Mouse (Mus musculus): ENCODE data around the gene 4933427I04Rik. TPM values are rescaled to one million over a fixed set of nuclear protein-coding genes. Genes with fewer than 3 reads are reported as not detected.

Gene 4933427I04Rik
- total and polyA plus RNA-seq, 3 experiments: not detected

DNA sequence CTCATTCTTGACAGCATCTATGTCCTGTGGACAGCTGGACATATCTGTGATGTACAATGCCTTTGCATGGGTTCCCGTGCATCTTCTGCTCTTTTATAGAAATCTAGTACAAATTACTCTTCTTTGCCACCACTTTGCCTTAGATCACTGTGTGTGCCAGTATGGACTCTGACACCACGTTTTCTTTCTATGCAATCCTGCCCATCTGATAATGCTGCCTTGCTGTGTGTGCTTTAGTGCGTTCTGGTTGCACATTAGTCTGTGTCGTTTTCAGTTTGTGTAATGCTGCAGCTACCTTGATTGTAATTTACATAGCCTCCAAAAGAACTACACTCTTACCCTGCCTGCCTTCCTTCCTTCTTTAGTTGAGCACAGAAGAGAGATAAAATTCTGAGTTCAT, 52.0 kb downstream of the 4933427I04Rik start:
- H3K4me1 ChIP-seq (ENCODE audit: control insufficient read depth in 1 of 2, insufficient read depth in 2 of 2): peaks cover 5 to 24% of the 10 kb centered on the region in 2 experiments; a peak in 3 of 4 replicates

DNA sequence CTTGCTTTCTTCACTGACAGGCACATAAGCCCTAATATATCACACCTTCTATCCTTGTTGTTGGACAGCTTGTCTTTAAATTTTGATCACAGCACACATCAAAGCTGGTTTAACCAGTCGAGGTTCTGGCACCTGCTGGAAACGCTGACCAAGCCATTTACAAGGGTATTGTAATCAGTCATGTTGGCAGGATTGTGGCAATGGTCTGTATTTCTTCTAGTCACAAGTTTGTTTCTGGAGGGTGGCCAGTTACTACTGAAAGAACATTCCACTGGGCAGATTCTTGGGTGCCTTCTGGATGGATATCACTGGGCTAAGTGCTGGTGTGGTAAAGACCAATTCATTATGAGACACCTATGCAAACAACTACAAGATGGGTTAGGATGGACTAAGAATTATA, 53.0 kb downstream of the 4933427I04Rik start:
- in situ Hi-C loops (cut with MboI; ENCODE audit: low pct_ligation_motif_present, low pct_unique_long_range_greater_than_20kb, low sequenced_read_pairs) (no loop called here), dilution Hi-C loops (cut with MboI; ENCODE audit: extremely low pct_ligation_motif_present, extremely low pct_unique_long_range_greater_than_20kb, low sequenced_read_pairs) (no loop called here)
- Histone ChIP-seq H3K4me3 (replicated peaks in 1 of 3; ENCODE audit: low read depth in 2 of 3, low read length in 2 of 3, poor library complexity in 1 of 3) (no peak overlapping the region), H3K27me3 (replicated peaks) (no peaks in the 10 kb centered on the region), H3K27ac (ENCODE audit: insufficient read depth, low read depth) (no peak overlapping the region), H3K36me3 (replicated peaks in 1 of 2; ENCODE audit: control insufficient read depth in 1 of 2, insufficient read depth in 1 of 2, low read length in 1 of 2) (peaks cover 22 to 59% of the 10 kb centered on the region in 2 experiments), H3K9ac (ENCODE audit: insufficient read depth, low read depth) (no peak overlapping the region), H3K4me2 (ENCODE audit: insufficient read depth, low read depth, poor library complexity, severe bottlenecking) (no peak overlapping the region), H3K9me3 (replicated peaks; ENCODE audit: low read length) (no peaks in the 10 kb centered on the region), H3K79me2 (replicated peaks; ENCODE audit: control insufficient read depth, extremely low read depth, insufficient read depth, poor library complexity, severe bottlenecking) (peaks cover 34% of the 10 kb centered on the region), H3K4me1 (ENCODE audit: control insufficient read depth in 1 of 2, insufficient read depth in 2 of 2) (peaks cover 5 to 18% of the 10 kb centered on the region in 2 experiments; a peak in 2 of 4 replicates)
- no peak for DNase-seq (ENCODE audit: extremely low read depth)
- no peak for TF ChIP-seq MAX (IDR thresholded peaks at IDR 0.05; ENCODE audit: low read length)
- TF ChIP-seq MAFK (IDR thresholded peaks at IDR 0.05; ENCODE audit: insufficient replicate concordance, low read length): peak; percentile 4; the same call in 1 of the 2 replicates

More for the DNA sequence above, 52.0 kb downstream of the 4933427I04Rik start:
- peaks cover 32% of the 10 kb centered on the region for H3K79me2 ChIP-seq (replicated peaks; ENCODE audit: control insufficient read depth, extremely low read depth, insufficient read depth, poor library complexity, severe bottlenecking)
- no peaks in the 10 kb centered on the region for H3K9me3 ChIP-seq (replicated peaks; ENCODE audit: low read length)
- H3K36me3 ChIP-seq (replicated peaks in 1 of 2; ENCODE audit: control insufficient read depth in 1 of 2, insufficient read depth in 1 of 2, low read length in 1 of 2): peaks cover 22 to 64% of the 10 kb centered on the region in 2 experiments
- H3K27me3 ChIP-seq (replicated peaks): no peaks in the 10 kb centered on the region
- dilution Hi-C loops (cut with MboI; ENCODE audit: extremely low pct_ligation_motif_present, extremely low pct_unique_long_range_greater_than_20kb, low sequenced_read_pairs) (no loop called here), in situ Hi-C loops (cut with MboI; ENCODE audit: low pct_ligation_motif_present, low pct_unique_long_range_greater_than_20kb, low sequenced_read_pairs) (no loop called here)
- DNase-seq (ENCODE audit: extremely low read depth): no peak
- H3K4me2 ChIP-seq (ENCODE audit: insufficient read depth, low read depth, poor library complexity, severe bottlenecking): no peak overlapping the region
- TF ChIP-seq IRF4 (IDR thresholded peaks at IDR 0.05; ENCODE audit: low read depth, low read length): no peak
- TF ChIP-seq EP300 (IDR thresholded peaks at IDR 0.05; ENCODE audit: low read length): no peak
- no peak for TF ChIP-seq TCF12 (IDR thresholded peaks at IDR 0.05; ENCODE audit: low read depth, low read length)
- no peak for TF ChIP-seq MAFK (IDR thresholded peaks at IDR 0.05; ENCODE audit: insufficient replicate concordance, low read length)
- no peak for TF ChIP-seq ELF1 (IDR thresholded peaks at IDR 0.05; ENCODE audit: low read depth, low read length)
- TF ChIP-seq ZC3H11A (IDR thresholded peaks at IDR 0.05; ENCODE audit: low read depth, low read length): no peak
- TF ChIP-seq GABPA (IDR thresholded peaks at IDR 0.05; ENCODE audit: insufficient replicate concordance, low read depth, low read length): no peak
- no peak for TF ChIP-seq RAD21 (IDR thresholded peaks at IDR 0.05; ENCODE audit: low read depth, low read length)
- TF ChIP-seq MEF2A (IDR thresholded peaks at IDR 0.05; ENCODE audit: borderline replicate concordance, low read depth, low read length): no peak
- no peak for TF ChIP-seq KAT2A (IDR thresholded peaks at IDR 0.05; ENCODE audit: insufficient replicate concordance, low read length)
- no peak for TF ChIP-seq TBP (conservative IDR thresholded peaks at IDR 0.05; ENCODE audit: low read depth, low read length)
- no peak for TF ChIP-seq HCFC1 (IDR thresholded peaks at IDR 0.05; ENCODE audit: low read depth, low read length)
- no peak for TF ChIP-seq MAX (IDR thresholded peaks at IDR 0.05; ENCODE audit: low read length)
- TF ChIP-seq BHLHE40 (IDR thresholded peaks at IDR 0.05; ENCODE audit: low read depth, low read length): no peak
- no peak for TF ChIP-seq POLR2A (IDR thresholded peaks at IDR 0.05; ENCODE audit: low read depth, low read length)
- no peak for TF ChIP-seq NELFE (IDR thresholded peaks at IDR 0.05; ENCODE audit: low read depth, low read length)
- TF ChIP-seq POLR2AphosphoS2 (IDR thresholded peaks at IDR 0.05; ENCODE audit: low read depth, low read length): no peak
- H3K9ac ChIP-seq (ENCODE audit: insufficient read depth, low read depth): no peak overlapping the region
- H3K4me3 ChIP-seq (replicated peaks in 1 of 3; ENCODE audit: low read depth in 2 of 3, low read length in 2 of 3, poor library complexity in 1 of 3): no peak overlapping the region
- H3K27ac ChIP-seq (ENCODE audit: insufficient read depth, low read depth): no peak overlapping the region

Other genes with a start within 250 kb of the 4933427I04Rik start
- 77.2 and 77.8 TPM in 2 replicates for gene Macf1, start 175.3 kb upstream of the 4933427I04Rik start, total RNA-seq (2012; rRNA removed)
- 56.8 and 63.3 TPM in 2 replicates for gene Macf1, start 175.3 kb upstream of the 4933427I04Rik start, total RNA-seq (2014; rRNA removed)
- 81.4 and 93.3 TPM in 2 replicates for gene Macf1, start 175.3 kb upstream of the 4933427I04Rik start, polyA plus RNA-seq (2012; ENCODE audit: insufficient read length, low read depth)
- 213 and 227 TPM in 2 replicates for gene Ndufs5, start 141.5 kb upstream of the 4933427I04Rik start, total RNA-seq (2012; rRNA removed)
- 174 and 179 TPM in 2 replicates for gene Ndufs5, start 141.5 kb upstream of the 4933427I04Rik start, total RNA-seq (2014; rRNA removed)
- 121 and 145 TPM in 2 replicates for gene Ndufs5, start 141.5 kb upstream of the 4933427I04Rik start, polyA plus RNA-seq (2012; ENCODE audit: insufficient read length, low read depth)
- gene Akirin1, start 109.3 kb upstream of the 4933427I04Rik start, total RNA-seq (2012; rRNA removed): 27.9 and 33.3 TPM in 2 replicates
- 52.1 and 55.1 TPM in 2 replicates for gene Akirin1, start 109.3 kb upstream of the 4933427I04Rik start, total RNA-seq (2014; rRNA removed)
- 35.6 and 37.3 TPM in 2 replicates for gene Akirin1, start 109.3 kb upstream of the 4933427I04Rik start, polyA plus RNA-seq (2012; ENCODE audit: insufficient read length, low read depth)
- gene Rhbdl2, start 71.8 kb upstream of the 4933427I04Rik start, total RNA-seq (2012; rRNA removed): not detected in 2 replicates
- not detected in 2 replicates for gene Rhbdl2, start 71.8 kb upstream of the 4933427I04Rik start, total RNA-seq (2014; rRNA removed)
- gene Rhbdl2, start 71.8 kb upstream of the 4933427I04Rik start, polyA plus RNA-seq (2012; ENCODE audit: insufficient read length, low read depth): not detected in 2 replicates
- 31.4 and 33.8 TPM in 2 replicates for gene Mycbp, start 45.2 kb downstream of the 4933427I04Rik start, total RNA-seq (2012; rRNA removed)
- 45.4 and 46.9 TPM in 2 replicates for gene Mycbp, start 45.2 kb downstream of the 4933427I04Rik start, total RNA-seq (2014; rRNA removed)
- gene Mycbp, start 45.2 kb downstream of the 4933427I04Rik start, polyA plus RNA-seq (2012; ENCODE audit: insufficient read length, low read depth): 54.4 and 54.7 TPM in 2 replicates
- 23.6 and 24.0 TPM in 2 replicates for gene Rragc, start 57.8 kb downstream of the 4933427I04Rik start, total RNA-seq (2012; rRNA removed)
- 67.6 and 77.9 TPM in 2 replicates for gene Rragc, start 57.8 kb downstream of the 4933427I04Rik start, total RNA-seq (2014; rRNA removed)
- 49.0 and 49.1 TPM in 2 replicates for gene Rragc, start 57.8 kb downstream of the 4933427I04Rik start, polyA plus RNA-seq (2012; ENCODE audit: insufficient read length, low read depth)
- 2.1 and 3.2 TPM in 2 replicates for gene 4930535I16Rik, start 58.3 kb downstream of the 4933427I04Rik start, total RNA-seq (2012; rRNA removed)
- gene 4930535I16Rik, start 58.3 kb downstream of the 4933427I04Rik start, total RNA-seq (2014; rRNA removed): not detected in 2 replicates
- gene 4930535I16Rik, start 58.3 kb downstream of the 4933427I04Rik start, polyA plus RNA-seq (2012; ENCODE audit: insufficient read length, low read depth): not detected in 2 replicates